Mouse (Mus musculus) testis, adult 2 months (tissue): Measurements from ENCODE around the gene Wtap.
"Not testable (repeated sequence)": the region's sequence is repeated elsewhere in the genome, so short reads cannot be mapped to it uniquely, and the experiment has no call there.

Experiments used
- CTCF ChIP-seq: fragments of 200-500 bp; IDR thresholded peaks from 2 replicates; pipeline ENCODE4 v1.5.1; 2012; ENCODE audit warnings: low read depth, mild to moderate bottlenecking, inconsistent platforms, low read length, moderate library complexity; ENCODE audit not compliant: control insufficient read depth, insufficient read depth, insufficient replicate concordance
- POLR2A ChIP-seq: fragments of 200-500 bp; IDR thresholded peaks from 2 replicates; pipeline ENCODE4 v1.6.1; 2012; ENCODE audit warnings: low read depth, mild to moderate bottlenecking, inconsistent platforms, low read length, moderate library complexity; ENCODE audit not compliant: control insufficient read depth

- not testable (repeated sequence) for TF ChIP-seq POLR2A, CTCF
Observed at GRCm38 (mm10) chr17:12939377-12940148, 54.4 kb downstream of the Wtap start.
